Mouse (Mus musculus): ENCODE results near the gene Misp. TPM values are rescaled to one million over a fixed set of nuclear protein-coding genes. Genes with fewer than 3 reads are reported as not detected.

Misp gene
- total and polyA plus RNA-seq, 2 experiments: 0.18 to 0.51 TPM

DNA sequence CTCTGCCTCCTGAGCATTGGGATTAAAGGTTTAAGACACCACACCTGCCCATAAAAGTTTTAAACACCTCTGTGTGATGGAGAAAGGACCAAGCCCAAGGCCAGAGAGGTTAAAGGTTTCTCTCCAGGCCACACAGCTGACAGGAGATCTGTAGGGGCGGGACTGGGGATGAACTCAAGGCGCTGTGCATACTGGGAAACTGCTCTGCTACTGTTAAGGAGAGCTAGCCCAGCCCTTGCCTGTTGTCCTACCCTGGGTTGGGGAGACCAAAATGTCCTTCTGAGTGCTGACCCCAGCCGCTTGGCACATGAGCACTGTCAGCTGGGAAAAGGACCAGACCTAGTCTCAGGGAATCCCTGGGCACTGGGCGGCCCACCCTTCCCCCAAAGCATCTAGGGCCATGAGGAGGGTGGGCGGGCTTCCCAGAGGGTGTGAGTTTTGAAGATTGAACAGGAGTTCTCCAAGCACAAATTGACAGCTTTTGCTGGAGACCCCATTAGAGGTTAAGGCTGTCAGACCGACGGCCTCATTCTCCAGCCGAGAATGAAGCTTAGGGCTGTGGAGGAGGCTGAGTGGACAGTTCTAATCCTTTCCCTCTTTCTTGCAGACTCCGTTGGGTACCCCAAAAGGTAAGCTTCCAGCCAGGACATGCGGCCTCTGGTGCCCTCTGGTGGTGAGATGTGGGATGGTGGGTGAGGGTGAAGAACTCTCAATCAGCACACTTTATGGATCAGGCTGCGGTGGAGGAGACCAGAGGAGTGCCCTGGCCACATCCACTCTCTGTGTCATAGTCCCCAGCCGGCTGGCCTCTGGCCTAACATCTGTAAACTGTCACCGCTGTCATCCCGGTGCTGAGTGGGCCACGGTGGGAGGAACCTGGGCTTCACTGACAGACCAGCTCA, 8.8 kb upstream of the Misp start:
- 28% methylated on average over 15 of the region's 15 CpGs for WGBS

DNA sequence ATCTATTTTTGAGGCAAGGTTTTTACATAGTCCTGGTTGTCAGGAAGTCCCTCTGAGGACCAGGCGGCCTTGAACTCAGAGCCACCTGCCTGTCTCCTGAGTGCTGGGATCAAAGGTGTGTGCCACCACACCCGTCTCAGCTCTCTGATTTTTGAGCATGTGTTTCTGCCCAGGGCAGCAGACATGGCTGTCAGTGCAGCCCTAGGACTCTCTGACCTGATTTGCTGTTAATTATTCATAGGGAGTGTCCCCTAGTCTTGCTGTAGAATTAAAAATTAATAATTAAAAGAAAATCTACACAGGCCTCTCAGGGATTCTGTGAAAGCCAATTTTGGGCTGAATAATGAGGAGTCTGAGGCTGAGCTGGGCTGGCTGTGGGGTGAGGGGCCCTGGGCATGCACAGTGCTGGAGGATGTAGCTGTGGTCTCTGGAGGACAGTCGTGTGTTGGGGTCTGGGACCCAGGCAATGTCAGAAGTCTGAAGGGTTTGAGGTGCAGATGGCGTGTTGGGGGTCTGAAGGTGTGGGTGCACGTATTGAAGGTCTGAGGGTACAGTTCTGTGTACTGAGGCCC, 6.4 kb upstream of the Misp start:
- TF ChIP-seq CTCF (IDR thresholded peaks at IDR 0.05; ENCODE audit: low read depth, low read length) (no peak), POLR2A (IDR thresholded peaks at IDR 0.05; ENCODE audit: extremely low read depth, insufficient read depth, low read length) (no peak)
- DNase-seq (ENCODE audit: extremely low read depth, low read depth, low spot score): peak; percentile 80
- H3K36me3 ChIP-seq (ENCODE audit: control insufficient read depth, insufficient read depth, low read length): no peaks in the 10 kb centered on the region
- 57% methylated on average over 5 of the region's 5 CpGs for WGBS
- no peak overlapping the region for H3K9ac ChIP-seq (ENCODE audit: low read depth, low read length)
- no peaks in the 10 kb centered on the region for H3K79me2 ChIP-seq (ENCODE audit: control insufficient read depth, insufficient read depth, low read length)
- peak overlapping the region; percentile 17; the same call in 1 of the 2 replicates for H3K27ac ChIP-seq (replicated peaks; ENCODE audit: insufficient read depth, low read depth, low read length)
- H3K27me3 ChIP-seq (ENCODE audit: control insufficient read depth, insufficient read depth, low read length): no peaks in the 10 kb centered on the region
- H3K4me3 ChIP-seq (ENCODE audit: insufficient read depth, low read depth, low read length): no peak overlapping the region
- H3K4me1 ChIP-seq (ENCODE audit: control insufficient read depth, insufficient read depth, low read length): peaks cover 10% of the 10 kb centered on the region

More for the DNA sequence above, 8.8 kb upstream of the Misp start:
- no peaks in the 10 kb centered on the region for H3K36me3 ChIP-seq (ENCODE audit: control insufficient read depth, insufficient read depth, low read length)
- peak; percentile 99 for TF ChIP-seq CTCF (IDR thresholded peaks at IDR 0.05; ENCODE audit: low read depth, low read length)
- TF ChIP-seq POLR2A (IDR thresholded peaks at IDR 0.05; ENCODE audit: extremely low read depth, insufficient read depth, low read length): no peak
- no peak overlapping the region for H3K27ac ChIP-seq (replicated peaks; ENCODE audit: insufficient read depth, low read depth, low read length)
- no peak overlapping the region for H3K4me3 ChIP-seq (ENCODE audit: insufficient read depth, low read depth, low read length)
- peaks cover 10% of the 10 kb centered on the region for H3K4me1 ChIP-seq (ENCODE audit: control insufficient read depth, insufficient read depth, low read length)
- H3K27me3 ChIP-seq (ENCODE audit: control insufficient read depth, insufficient read depth, low read length): no peaks in the 10 kb centered on the region
- H3K9ac ChIP-seq (ENCODE audit: low read depth, low read length): no peak overlapping the region
- no peaks in the 10 kb centered on the region for H3K79me2 ChIP-seq (ENCODE audit: control insufficient read depth, insufficient read depth, low read length)
- peak; percentile 40 for DNase-seq (ENCODE audit: extremely low read depth, low read depth, low spot score)

DNA sequence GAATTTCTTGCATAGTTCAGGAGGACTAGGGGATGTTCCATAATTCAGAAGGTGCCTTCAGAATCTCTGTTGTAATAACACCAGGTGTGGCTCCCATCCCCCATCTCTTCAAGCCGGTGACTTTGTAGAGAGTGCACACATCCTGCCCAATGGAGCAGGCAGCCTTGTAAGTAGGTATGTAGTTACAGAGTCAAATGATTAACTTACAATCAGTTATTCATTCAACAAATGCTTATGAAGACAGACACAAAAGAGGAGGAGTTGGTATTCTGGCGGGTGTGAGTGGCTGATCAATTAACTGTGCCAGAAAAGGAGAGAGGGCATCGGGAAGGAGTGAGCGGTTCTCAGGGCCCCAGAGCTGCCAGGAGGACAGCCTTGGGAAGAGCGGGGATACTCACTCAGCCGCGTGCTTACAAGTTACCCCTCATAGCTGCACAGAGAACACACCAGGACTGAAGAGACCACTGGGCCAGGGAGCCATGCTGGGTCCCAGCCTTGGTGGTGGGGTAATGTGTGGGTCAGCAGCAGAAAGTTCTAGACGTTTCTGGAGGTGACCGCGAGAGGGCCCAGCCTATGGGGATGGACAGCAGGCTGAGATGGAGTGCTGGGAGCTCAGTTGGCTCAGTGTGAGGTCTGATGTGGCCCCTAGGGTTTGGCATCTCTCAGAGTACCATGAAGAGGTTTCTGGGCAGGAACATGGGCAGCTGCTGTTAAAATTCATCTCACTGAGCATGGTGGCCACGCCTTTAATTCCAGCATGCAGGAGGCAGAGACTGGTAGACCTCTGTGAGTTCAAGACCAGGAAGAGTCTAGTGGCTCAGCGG, 4.9 kb upstream of the Misp start:
- no peaks in the 10 kb centered on the region for H3K79me2 ChIP-seq (ENCODE audit: control insufficient read depth, insufficient read depth, low read length)
- no peak for TF ChIP-seq POLR2A (IDR thresholded peaks at IDR 0.05; ENCODE audit: extremely low read depth, insufficient read depth, low read length)
- no peak for TF ChIP-seq CTCF (IDR thresholded peaks at IDR 0.05; ENCODE audit: low read depth, low read length)
- no peaks in the 10 kb centered on the region for H3K27me3 ChIP-seq (ENCODE audit: control insufficient read depth, insufficient read depth, low read length)
- peak; percentile 85 for DNase-seq (ENCODE audit: extremely low read depth, low read depth, low spot score)
- WGBS: 53% methylated on average over 12 of the region's 12 CpGs
- no peaks in the 10 kb centered on the region for H3K36me3 ChIP-seq (ENCODE audit: control insufficient read depth, insufficient read depth, low read length)
- H3K9ac ChIP-seq (ENCODE audit: low read depth, low read length): no peak overlapping the region
- no peak overlapping the region for H3K27ac ChIP-seq (replicated peaks; ENCODE audit: insufficient read depth, low read depth, low read length)
- H3K4me1 ChIP-seq (ENCODE audit: control insufficient read depth, insufficient read depth, low read length): peaks cover 10% of the 10 kb centered on the region
- no peak overlapping the region for H3K4me3 ChIP-seq (ENCODE audit: insufficient read depth, low read depth, low read length)

DNA sequence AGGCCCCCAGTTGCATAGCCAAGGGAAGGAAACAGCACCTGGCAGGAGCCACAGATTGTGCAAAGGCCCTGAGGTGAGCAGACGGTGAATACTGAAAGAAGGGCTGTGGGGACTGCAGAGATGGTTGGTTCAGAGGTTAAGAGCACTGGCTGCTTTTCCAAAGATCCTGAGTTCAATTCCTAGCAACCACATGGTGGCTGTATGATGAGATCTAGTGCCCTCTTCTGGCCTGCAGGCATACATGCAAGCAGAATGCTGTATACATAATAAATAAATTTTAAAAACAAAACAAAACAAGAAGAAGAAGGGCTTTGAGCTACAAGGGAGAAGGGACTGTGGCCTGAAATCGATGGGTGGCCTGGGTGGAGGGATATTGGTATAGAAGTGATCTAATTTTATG, 3.7 kb upstream of the Misp start:
- H3K4me1 ChIP-seq (ENCODE audit: control insufficient read depth, insufficient read depth, low read length): peaks cover 10% of the 10 kb centered on the region
- no peaks in the 10 kb centered on the region for H3K36me3 ChIP-seq (ENCODE audit: control insufficient read depth, insufficient read depth, low read length)
- DNase-seq (ENCODE audit: extremely low read depth, low read depth, low spot score): no peak
- TF ChIP-seq POLR2A (IDR thresholded peaks at IDR 0.05; ENCODE audit: extremely low read depth, insufficient read depth, low read length) (no peak), CTCF (IDR thresholded peaks at IDR 0.05; ENCODE audit: low read depth, low read length) (no peak)
- no peak overlapping the region for H3K4me3 ChIP-seq (ENCODE audit: insufficient read depth, low read depth, low read length)
- WGBS: 69% methylated on average over 2 of the region's 2 CpGs
- no peak overlapping the region for H3K27ac ChIP-seq (replicated peaks; ENCODE audit: insufficient read depth, low read depth, low read length)
- no peaks in the 10 kb centered on the region for H3K27me3 ChIP-seq (ENCODE audit: control insufficient read depth, insufficient read depth, low read length)
- H3K9ac ChIP-seq (ENCODE audit: low read depth, low read length): no peak overlapping the region
- no peaks in the 10 kb centered on the region for H3K79me2 ChIP-seq (ENCODE audit: control insufficient read depth, insufficient read depth, low read length)

DNA sequence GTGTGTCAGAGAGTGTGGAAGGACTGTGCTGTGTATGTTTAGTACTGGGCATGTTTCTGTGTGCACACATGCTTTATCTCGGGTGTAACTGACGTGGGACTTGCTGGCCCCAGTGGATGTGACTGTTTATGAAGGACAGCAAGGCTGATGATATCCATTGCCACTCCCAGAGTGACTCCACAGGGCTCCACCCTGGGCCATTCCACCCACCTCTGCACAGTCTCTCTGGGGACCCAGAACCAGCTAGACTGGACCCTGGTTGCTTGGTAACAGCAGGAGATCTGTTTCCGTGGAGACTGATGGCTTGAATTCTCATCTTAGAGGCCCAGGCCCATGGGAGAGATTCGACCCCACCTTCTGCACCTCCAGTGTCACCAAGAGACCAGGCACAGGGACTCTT, 2.6 kb upstream of the Misp start:
- Histone ChIP-seq H3K27me3 (ENCODE audit: control insufficient read depth, insufficient read depth, low read length) (no peaks in the 10 kb centered on the region), H3K36me3 (ENCODE audit: control insufficient read depth, insufficient read depth, low read length) (no peaks in the 10 kb centered on the region), H3K9ac (ENCODE audit: low read depth, low read length) (no peak overlapping the region), H3K27ac (replicated peaks; ENCODE audit: insufficient read depth, low read depth, low read length) (no peak overlapping the region), H3K4me1 (ENCODE audit: control insufficient read depth, insufficient read depth, low read length) (peaks cover 10% of the 10 kb centered on the region), H3K4me3 (ENCODE audit: insufficient read depth, low read depth, low read length) (no peak overlapping the region), H3K79me2 (ENCODE audit: control insufficient read depth, insufficient read depth, low read length) (no peaks in the 10 kb centered on the region)
- no peak for DNase-seq (ENCODE audit: extremely low read depth, low read depth, low spot score)
- 87% methylated on average over 4 of the region's 4 CpGs for WGBS
- no peak for TF ChIP-seq POLR2A (IDR thresholded peaks at IDR 0.05; ENCODE audit: extremely low read depth, insufficient read depth, low read length)
- TF ChIP-seq CTCF (IDR thresholded peaks at IDR 0.05; ENCODE audit: low read depth, low read length): no peak

All from liver, adult 2 months (tissue).